Mouse (Mus musculus) limb, embryonic 15.5 days (tissue): ENCODE data around the gene Adam33. TPM values are rescaled to one million over a fixed set of nuclear protein-coding genes. Genes with fewer than 3 reads are reported as not detected.

ENCODE experiments used
- ATAC-seq: fragments of 200-750 bp; cut with Nextera tagmentation; 2 replicates; pipeline ENCODE4 v1.8.0; 2017; ENCODE audit warnings: low read depth, moderate TSS enrichment; ENCODE audit not compliant: insufficient number of reproducible peaks, low FRiP score, low TSS enrichment
- H3K27ac ChIP-seq: fragments of 300-500 bp; sonication (generic); 2 replicates; pipeline ENCODE4 v1.5.1; 2015; ENCODE audit warnings: moderate library complexity, mild to moderate bottlenecking, inconsistent platforms
- H3K27me3 ChIP-seq: fragments of 300-500 bp; sonication (generic); 2 replicates; pipeline ENCODE4 v1.6.1; 2015; ENCODE audit warnings: inconsistent platforms
- H3K36me3 ChIP-seq: fragments of 300-500 bp; sonication (generic); 2 replicates; pipeline ENCODE4 v1.6.1; 2015; ENCODE audit warnings: inconsistent platforms
- H3K4me1 ChIP-seq: fragments of 300-500 bp; sonication (generic); 2 replicates; pipeline ENCODE4 v1.6.1; 2015; ENCODE audit warnings: inconsistent platforms
- H3K4me2 ChIP-seq: fragments of 300-500 bp; sonication (generic); 2 replicates; pipeline ENCODE4 v1.6.1; 2015; ENCODE audit warnings: mild to moderate bottlenecking, inconsistent platforms
- H3K4me3 ChIP-seq: fragments of 300-500 bp; sonication (generic); 2 replicates; pipeline ENCODE4 v1.5.1; 2015; ENCODE audit warnings: mild to moderate bottlenecking, inconsistent platforms
- H3K9ac ChIP-seq: fragments of 300-500 bp; sonication (generic); 2 replicates; pipeline ENCODE4 v1.6.1; 2015; ENCODE audit warnings: inconsistent platforms
- H3K9me3 ChIP-seq: fragments of 300-500 bp; sonication (generic); 2 replicates; pipeline ENCODE4 v1.6.1; 2016; ENCODE audit warnings: inconsistent platforms
- WGBS: fragments of 180-500 bp; shearing (Covaris S2); methylation state at CpG from one replicate; pipeline ENCODE4 v1.1.7; 2015; 5-methylcytosine and 5-hydroxymethylcytosine counted together
- polyA plus RNA-seq: library from polyadenylated mRNA; unstranded; fragments of >200 nt; fragmentation: Nextera tagmentation; extraction: Ambion mirVana; gene quantifications from 2 replicates; pipeline ENCODE4 v1.2.1, GENCODE M21; 2015

Gene Adam33
- polyA plus RNA-seq, 1 experiment from 2014 or later: 77.5 TPM

DNA sequence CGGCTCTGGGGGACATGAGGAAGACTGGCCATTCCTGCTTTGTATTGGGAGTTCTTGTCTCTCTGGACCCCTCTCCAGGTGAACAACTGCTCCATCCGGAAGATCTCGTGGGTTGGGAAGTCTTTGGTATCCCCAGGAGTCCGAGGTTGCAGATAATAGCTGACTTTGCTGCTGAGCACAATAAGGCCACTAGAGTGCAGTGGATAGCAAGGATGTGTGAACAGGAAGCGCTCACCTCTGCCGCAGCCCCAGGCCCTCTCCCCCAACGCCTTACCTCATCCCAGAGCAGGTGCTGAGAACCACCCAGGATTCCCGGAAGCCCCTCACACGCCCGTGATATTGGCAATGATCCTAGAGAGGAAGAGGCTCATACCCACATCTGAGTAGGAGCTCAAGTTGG lies 7.4 kb downstream of the Adam33 start:
- Histone ChIP-seq H3K9ac (no peak overlapping the region), H3K4me2 (peak overlapping the region; percentile 14; the same call in 1 of the 2 replicates), H3K4me3 (no peak overlapping the region), H3K9me3 (no peaks in the 10 kb centered on the region), H3K4me1 (peaks cover 62% of the 10 kb centered on the region), H3K27me3 (peaks cover 56% of the 10 kb centered on the region), H3K27ac (no peak overlapping the region), H3K36me3 (0 out of 2 replicates have a peak, but pooled peaks cover 3% of the 10 kb centered on the region)
- ATAC-seq: no peak
- 3% methylated on average over 10 of the region's 10 CpGs for WGBS

GRCm38 (mm10) chr2:131055631-131056030 lies 8.0 kb downstream of the Adam33 start:
- WGBS: 9% methylated on average over 10 of the region's 10 CpGs
- Histone ChIP-seq H3K36me3 (0 out of 2 replicates have a peak, but pooled peaks cover 3% of the 10 kb centered on the region), H3K27me3 (peaks cover 61% of the 10 kb centered on the region), H3K4me2 (no peak overlapping the region), H3K4me1 (peaks cover 56% of the 10 kb centered on the region), H3K9ac (no peak overlapping the region), H3K9me3 (no peaks in the 10 kb centered on the region), H3K4me3 (no peak overlapping the region), H3K27ac (no peak overlapping the region)
- no peak for ATAC-seq

DNA sequence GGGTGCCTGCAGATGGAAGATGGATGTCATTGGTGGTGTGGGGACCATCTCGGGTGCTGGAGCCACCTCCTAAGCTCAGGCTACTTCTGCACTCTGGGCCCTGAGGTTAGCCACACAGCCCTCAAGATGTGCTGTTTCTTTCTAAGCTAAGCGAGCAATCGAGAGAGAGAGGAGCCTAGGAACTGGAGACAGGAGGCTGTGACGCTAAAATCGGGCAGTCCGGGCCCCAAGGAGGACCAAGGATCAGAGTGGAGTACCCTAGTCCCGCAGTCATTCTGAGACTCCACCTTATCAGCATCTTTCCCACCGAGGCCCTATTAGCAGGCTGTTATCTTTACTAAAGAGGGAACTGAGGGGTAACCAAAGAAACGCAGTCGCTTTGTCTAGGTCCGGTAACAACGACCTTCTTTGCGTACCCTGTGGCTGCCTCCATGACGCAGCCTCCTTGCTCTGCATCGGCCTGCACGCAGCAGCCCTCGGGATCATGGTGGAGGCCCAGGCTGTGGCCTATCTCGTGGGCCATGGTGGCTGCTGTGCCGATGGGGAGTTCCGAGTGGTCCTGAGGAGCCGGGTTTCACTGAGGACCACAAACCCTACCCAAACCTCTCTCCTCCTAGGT lies 8.9 kb downstream of the Adam33 start:
- WGBS: 8% methylated on average over 21 of the region's 21 CpGs
- Histone ChIP-seq H3K27me3 (peaks cover 63% of the 10 kb centered on the region), H3K36me3 (0 out of 2 replicates have a peak, but pooled peaks cover 3% of the 10 kb centered on the region), H3K4me1 (peaks cover 48% of the 10 kb centered on the region), H3K9me3 (no peaks in the 10 kb centered on the region), H3K27ac (no peak overlapping the region), H3K4me3 (peak overlapping the region; percentile 30), H3K9ac (no peak overlapping the region; the same call in 1 of the 2 replicates), H3K4me2 (peak overlapping the region; percentile 42)
- no peak for ATAC-seq

DNA sequence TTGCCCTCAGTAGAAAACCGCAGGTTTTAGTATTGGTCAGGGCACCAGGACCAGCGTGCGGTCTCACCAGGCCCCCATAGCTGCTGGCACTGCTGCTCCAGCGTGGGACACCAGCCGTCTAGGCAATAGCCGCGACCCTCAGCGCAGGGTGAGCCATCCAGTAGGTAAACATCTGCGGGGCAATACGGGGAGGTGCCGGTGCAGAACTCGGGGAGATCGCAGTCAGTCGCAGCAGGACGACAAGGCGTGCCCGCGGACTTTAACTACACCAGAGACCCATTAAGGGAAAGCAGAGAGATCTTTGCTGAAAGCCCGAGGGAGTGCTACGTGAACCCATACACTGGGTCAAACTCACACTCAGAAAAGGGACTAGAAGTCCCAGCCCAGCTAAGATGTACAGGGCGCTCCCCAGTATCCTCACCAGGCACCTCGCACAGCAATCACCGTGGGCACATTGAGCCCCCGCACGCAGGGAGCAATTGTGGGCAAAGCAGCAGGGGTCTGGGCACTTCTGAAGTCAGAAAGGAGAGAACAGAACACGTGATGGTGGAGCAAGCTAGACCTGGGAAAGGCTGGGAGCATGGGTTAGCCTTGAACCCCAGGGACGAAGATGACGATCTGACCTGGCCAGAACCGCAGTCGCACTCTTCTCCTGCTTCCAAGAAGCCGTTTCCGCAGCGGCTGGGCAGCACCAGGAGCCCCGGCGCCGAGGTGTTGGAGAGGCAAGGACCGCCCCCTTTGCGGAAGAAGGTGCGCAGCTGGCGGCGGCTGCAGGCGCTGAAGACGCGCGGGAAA lies 9.6 kb downstream of the Adam33 start:
- Histone ChIP-seq H3K27me3 (peaks cover 63% of the 10 kb centered on the region), H3K36me3 (0 out of 2 replicates have a peak, but pooled peaks cover 3% of the 10 kb centered on the region), H3K27ac (no peak overlapping the region), H3K9me3 (no peaks in the 10 kb centered on the region), H3K4me3 (peak overlapping the region; percentile 30), H3K4me2 (peak overlapping the region; percentile 42), H3K9ac (no peak overlapping the region; the same call in 1 of the 2 replicates), H3K4me1 (peaks cover 40% of the 10 kb centered on the region)
- no peak for ATAC-seq
- WGBS: 4% methylated on average over 45 of the region's 45 CpGs

DNA sequence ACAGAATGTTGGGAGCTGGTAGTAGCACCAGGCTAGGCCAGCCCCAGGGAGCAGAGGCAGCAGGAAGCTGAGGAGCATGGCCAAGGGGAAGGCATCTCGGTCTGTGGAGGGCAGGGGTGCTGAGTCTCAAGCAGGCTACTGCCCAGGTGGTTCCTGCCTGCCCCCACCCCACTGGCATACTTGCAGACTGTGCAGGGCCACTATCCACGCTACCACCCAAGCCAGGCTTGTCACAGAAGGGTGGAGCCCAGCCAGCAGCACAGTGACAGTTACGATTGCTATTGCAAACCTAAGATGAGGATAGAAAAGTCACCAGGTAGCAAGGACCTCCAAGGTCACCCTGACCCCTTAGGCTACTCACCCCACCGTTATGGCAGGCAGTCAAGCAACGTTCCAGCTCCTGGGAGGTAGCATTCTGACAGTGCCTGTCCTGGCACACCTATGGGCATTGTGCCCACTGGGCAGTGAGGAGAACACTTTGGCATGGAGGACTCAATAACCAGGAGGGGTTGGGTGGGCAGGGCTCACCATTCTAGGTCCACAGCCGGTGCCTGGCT lies 10.7 kb downstream of the Adam33 start:
- no peak overlapping the region for H3K4me2 ChIP-seq
- ATAC-seq: no peak
- 68% methylated on average over 6 of the region's 6 CpGs for WGBS
- no peak overlapping the region for H3K9ac ChIP-seq
- H3K4me3 ChIP-seq: no peak overlapping the region
- peaks cover 34% of the 10 kb centered on the region for H3K4me1 ChIP-seq
- H3K9me3 ChIP-seq: no peaks in the 10 kb centered on the region
- no peak overlapping the region for H3K27ac ChIP-seq
- H3K27me3 ChIP-seq: peaks cover 63% of the 10 kb centered on the region
- 0 out of 2 replicates have a peak, but pooled peaks cover 3% of the 10 kb centered on the region for H3K36me3 ChIP-seq

DNA sequence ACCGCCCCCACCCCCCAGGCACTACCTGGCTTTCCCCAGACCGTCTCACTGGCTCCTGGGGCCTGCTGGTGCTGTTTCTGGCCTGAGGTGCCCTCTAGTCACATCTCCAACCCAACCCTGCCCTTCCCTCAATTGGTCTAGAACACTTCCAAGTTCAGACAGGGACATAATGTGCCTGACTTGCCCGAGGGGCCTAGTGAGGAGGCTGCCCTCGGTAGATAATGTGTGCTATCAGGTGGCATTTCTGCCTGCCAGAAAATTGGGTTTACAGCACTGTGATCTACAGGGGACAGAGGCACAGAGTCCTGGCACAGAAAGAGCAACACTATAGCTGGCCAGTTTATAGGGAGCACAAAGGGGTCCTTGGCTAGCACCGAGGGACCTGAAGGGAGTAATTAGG lies 11.6 kb downstream of the Adam33 start:
- no peaks in the 10 kb centered on the region for H3K9me3 ChIP-seq
- H3K36me3 ChIP-seq: no peaks in the 10 kb centered on the region
- no peak for ATAC-seq
- H3K27ac ChIP-seq: no peak overlapping the region
- H3K4me2 ChIP-seq: no peak overlapping the region
- 67% methylated on average over 5 of the region's 5 CpGs for WGBS
- H3K4me1 ChIP-seq: peaks cover 34% of the 10 kb centered on the region
- H3K27me3 ChIP-seq: peaks cover 63% of the 10 kb centered on the region
- H3K4me3 ChIP-seq: no peak overlapping the region
- no peak overlapping the region for H3K9ac ChIP-seq

DNA sequence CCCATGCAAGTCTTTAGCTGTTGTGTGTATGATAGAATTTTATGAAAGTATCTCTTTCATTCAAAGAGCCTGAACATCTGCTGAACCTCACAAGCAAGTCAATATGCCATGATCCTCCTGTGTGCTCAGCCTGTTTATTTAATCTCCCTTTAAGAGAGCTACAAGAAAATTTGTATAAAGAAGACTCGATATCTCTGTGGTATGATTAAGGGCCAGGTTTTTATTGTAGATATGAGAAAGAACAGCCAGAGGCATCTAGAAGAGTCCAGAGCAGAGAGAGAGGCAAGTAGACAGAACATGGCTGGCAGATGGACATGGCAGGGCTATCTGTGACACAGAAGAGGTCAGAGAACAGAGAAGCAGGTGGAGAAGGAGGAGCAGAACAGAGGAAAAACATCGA lies 17.6 kb downstream of the Adam33 start:
- WGBS: 84% methylated on average over 2 of the region's 2 CpGs
- H3K27me3 ChIP-seq: peaks cover 29% of the 10 kb centered on the region
- no peaks in the 10 kb centered on the region for H3K36me3 ChIP-seq
- H3K4me2 ChIP-seq: no peak overlapping the region
- no peaks in the 10 kb centered on the region for H3K9me3 ChIP-seq
- H3K4me3 ChIP-seq: no peak overlapping the region
- H3K27ac ChIP-seq: no peak overlapping the region
- no peak overlapping the region for H3K9ac ChIP-seq
- peaks cover 20% of the 10 kb centered on the region for H3K4me1 ChIP-seq
- ATAC-seq: no peak

GRCm38 (mm10) chr2:131044989-131045720 lies 18.5 kb downstream of the Adam33 start:
- 39% methylated on average over 9 of the region's 9 CpGs for WGBS
- H3K9me3 ChIP-seq: no peaks in the 10 kb centered on the region
- peak overlapping the region; percentile 75 for H3K27ac ChIP-seq
- peaks cover 29% of the 10 kb centered on the region for H3K4me1 ChIP-seq
- no peak overlapping the region for H3K4me2 ChIP-seq
- H3K4me3 ChIP-seq: no peak overlapping the region
- ATAC-seq: peak; percentile 52; the same call in 1 of the 2 replicates
- H3K9ac ChIP-seq: no peak overlapping the region
- no peaks in the 10 kb centered on the region for H3K36me3 ChIP-seq
- peaks cover 34% of the 10 kb centered on the region for H3K27me3 ChIP-seq

GRCm38 (mm10) chr2:131044354-131044852 lies 19.2 kb downstream of the Adam33 start:
- no peak overlapping the region for H3K9ac ChIP-seq
- H3K9me3 ChIP-seq: no peaks in the 10 kb centered on the region
- no peak overlapping the region for H3K4me2 ChIP-seq
- no peaks in the 10 kb centered on the region for H3K36me3 ChIP-seq
- WGBS: 9% methylated on average over 7 of the region's 7 CpGs
- H3K27me3 ChIP-seq: peaks cover 40% of the 10 kb centered on the region
- no peak overlapping the region for H3K4me3 ChIP-seq
- peaks cover 30% of the 10 kb centered on the region for H3K4me1 ChIP-seq
- no peak overlapping the region for H3K27ac ChIP-seq
- ATAC-seq: no peak

- WGBS: 66% methylated on average over 2 of the region's 2 CpGs
- H3K4me2 ChIP-seq: peak within 1 kb of the TSS; percentile 97
- H3K9me3 ChIP-seq: no peaks in the 10 kb centered on the region
- H3K36me3 ChIP-seq: no peaks in the 10 kb centered on the region
- peaks cover 34% of the 10 kb centered on the region for H3K4me1 ChIP-seq
- H3K27ac ChIP-seq: no peak within 1 kb of the TSS
- H3K4me3 ChIP-seq: peak within 1 kb of the TSS; percentile 63
- no peak for ATAC-seq
- peaks cover 43% of the 10 kb centered on the region for H3K27me3 ChIP-seq
- no peak within 1 kb of the TSS for H3K9ac ChIP-seq
Measured at GRCm38 (mm10) chr2:131042988-131043387, 20.6 kb downstream of the Adam33 start, which contains the start of gene Gfra4. TSS of gene Gfra4 (minus strand) at chr2:131043088.
